Mouse (Mus musculus): ENCODE measurements around the gene Gtsf1l.
"Not testable (repeated sequence)": the region's sequence is repeated elsewhere in the genome, so short reads cannot be mapped to it uniquely, and the experiment has no call there.

Gtsf1l gene

GRCm38 (mm10) chr2:163086561-163086960 is 1.1 kb downstream of the Gtsf1l start:
- DNase-seq (ENCODE audit: low spot score), result no peak

GRCm38 (mm10) chr2:163085047-163085446 is 2.6 kb downstream of the Gtsf1l start:
- DNase-seq (ENCODE audit: low spot score), result no peak

- DNase-seq (ENCODE audit: low spot score), result no peak
These were observed 3.1 kb downstream of the Gtsf1l start for GRCm38 (mm10) chr2:163084519-163084918.

GRCm38 (mm10) chr2:163082591-163082990 is 5.1 kb downstream of the Gtsf1l start:
- DNase-seq (ENCODE audit: low spot score), result no peak

GRCm38 (mm10) chr2:163079041-163079440 is 8.6 kb downstream of the Gtsf1l start:
- no peak for DNase-seq (ENCODE audit: low spot score)

- DNase-seq (ENCODE audit: low spot score), result no peak
These were observed 12.4 kb downstream of the Gtsf1l start for GRCm38 (mm10) chr2:163075234-163075633.

GRCm38 (mm10) chr2:163074808-163075207 is 12.8 kb downstream of the Gtsf1l start:
- DNase-seq (ENCODE audit: low spot score), result no peak

- DNase-seq (ENCODE audit: low spot score), result no peak
These were observed 13.6 kb downstream of the Gtsf1l start for GRCm38 (mm10) chr2:163074006-163074405.

GRCm38 (mm10) chr2:163073023-163073757 is 14.5 kb downstream of the Gtsf1l start:
- DNase-seq (ENCODE audit: low spot score), result no peak

GRCm38 (mm10) chr2:163071590-163071989 is 16.1 kb downstream of the Gtsf1l start:
- no peak for DNase-seq (ENCODE audit: low spot score)

- no peak for DNase-seq (ENCODE audit: low spot score)
These were observed 17.4 kb downstream of the Gtsf1l start for GRCm38 (mm10) chr2:163070213-163070612.

GRCm38 (mm10) chr2:163067233-163067632 is 20.4 kb downstream of the Gtsf1l start:
- no peak for DNase-seq (ENCODE audit: low spot score)

GRCm38 (mm10) chr2:163066326-163066725 is 21.3 kb downstream of the Gtsf1l start:
- DNase-seq (ENCODE audit: low spot score), result no peak

GRCm38 (mm10) chr2:163062119-163062508 is 25.5 kb downstream of the Gtsf1l start:
- no peak for DNase-seq (ENCODE audit: low spot score)

- no peak for DNase-seq (ENCODE audit: low spot score)
These were observed 26.2 kb downstream of the Gtsf1l start for GRCm38 (mm10) chr2:163061203-163062118.

- no peak for DNase-seq (ENCODE audit: low spot score)
These were observed 27.0 kb downstream of the Gtsf1l start for GRCm38 (mm10) chr2:163060630-163061029.

GRCm38 (mm10) chr2:163058981-163059380 is 28.7 kb downstream of the Gtsf1l start:
- not testable (repeated sequence) for DNase-seq (ENCODE audit: low spot score)

- no peak for DNase-seq (ENCODE audit: low spot score)
These were observed 31.1 kb downstream of the Gtsf1l start for GRCm38 (mm10) chr2:163056584-163056983.

- DNase-seq (ENCODE audit: low spot score), result no peak
These were observed 31.9 kb downstream of the Gtsf1l start for GRCm38 (mm10) chr2:163055715-163056114.

GRCm38 (mm10) chr2:163054891-163055494 is 32.7 kb downstream of the Gtsf1l start:
- DNase-seq (ENCODE audit: low spot score), result peak; percentile 2

- DNase-seq (ENCODE audit: low spot score), result peak; percentile 87
These were observed 33.3 kb downstream of the Gtsf1l start, which contains the start of gene Mybl2 for GRCm38 (mm10) chr2:163054335-163054840. Gene Mybl2 (plus strand): TSS chr2:163054687.

GRCm38 (mm10) chr2:163052826-163053225 is 34.8 kb downstream of the Gtsf1l start:
- DNase-seq (ENCODE audit: low spot score), result no peak

Data from ovary, postnatal 14 days (tissue).